Mouse (Mus musculus): ENCODE results near the gene Pkd1l2. TPM values are rescaled to one million over a fixed set of nuclear protein-coding genes. Genes with fewer than 3 reads are reported as not detected.

Gene Pkd1l2
- polyA plus RNA-seq, 2 experiments from 2014 or later = 0.31 to 0.74 TPM

DNA sequence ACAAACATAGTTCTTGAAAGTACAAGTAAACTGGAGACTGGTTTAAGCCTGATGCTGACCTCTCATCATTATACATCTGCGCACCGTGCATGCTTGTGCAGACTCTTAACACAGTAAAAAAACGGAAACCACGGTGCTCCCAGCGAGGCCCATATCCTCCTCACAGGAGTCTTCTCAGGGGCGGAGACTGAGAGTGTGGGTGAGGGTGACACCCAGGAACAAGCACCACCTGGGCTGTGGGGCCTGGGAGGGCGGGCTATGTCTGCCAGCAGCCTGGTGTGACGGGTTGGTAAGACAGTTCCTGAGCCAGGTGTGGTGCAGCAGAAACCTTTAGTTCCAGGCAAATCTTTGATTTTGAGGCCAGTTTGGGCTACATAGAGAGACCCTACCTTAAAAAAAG, 129.8 kb downstream of the Pkd1l2 start:
- peak; percentile 96 for ATAC-seq

DNA sequence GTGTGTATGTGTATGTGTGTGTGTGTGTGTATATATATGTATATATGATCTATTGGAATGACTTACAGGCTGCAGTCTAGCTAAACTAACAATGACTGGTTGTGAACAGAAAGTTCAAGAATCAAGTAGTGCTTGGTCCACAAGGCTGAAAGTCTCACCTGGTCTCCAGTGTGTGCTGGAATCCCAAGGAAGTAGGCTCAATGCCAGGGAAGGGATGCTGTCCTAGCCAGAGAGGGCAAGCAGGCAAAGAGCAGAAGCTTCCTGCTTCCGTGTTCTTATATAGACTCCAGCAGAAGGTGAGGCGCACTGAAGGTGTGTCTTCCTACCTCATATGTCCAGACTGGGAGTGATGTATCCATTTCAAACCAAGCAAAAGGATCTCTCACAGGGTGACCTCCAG, 130.5 kb downstream of the Pkd1l2 start:
- ATAC-seq = no peak

DNA sequence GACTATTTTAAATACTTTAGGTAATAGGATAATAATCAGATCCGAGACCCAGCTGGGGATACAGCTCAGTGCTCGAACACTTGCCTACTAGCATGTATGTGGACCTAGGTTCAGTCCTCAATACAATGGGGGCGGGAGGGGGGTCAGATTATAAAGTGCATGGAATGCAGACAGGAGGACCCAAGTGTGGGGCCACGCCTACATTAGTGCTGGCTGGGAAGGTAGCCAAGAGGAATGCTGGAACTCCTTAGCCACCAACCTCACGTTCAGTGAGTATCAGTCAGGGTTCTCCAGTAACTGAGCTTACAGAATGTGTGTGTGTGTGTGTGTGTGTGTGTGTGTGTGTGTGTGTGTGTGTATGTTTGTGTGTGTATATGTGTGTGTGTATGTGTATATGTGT, 130.9 kb downstream of the Pkd1l2 start:
- no peak for ATAC-seq

DNA sequence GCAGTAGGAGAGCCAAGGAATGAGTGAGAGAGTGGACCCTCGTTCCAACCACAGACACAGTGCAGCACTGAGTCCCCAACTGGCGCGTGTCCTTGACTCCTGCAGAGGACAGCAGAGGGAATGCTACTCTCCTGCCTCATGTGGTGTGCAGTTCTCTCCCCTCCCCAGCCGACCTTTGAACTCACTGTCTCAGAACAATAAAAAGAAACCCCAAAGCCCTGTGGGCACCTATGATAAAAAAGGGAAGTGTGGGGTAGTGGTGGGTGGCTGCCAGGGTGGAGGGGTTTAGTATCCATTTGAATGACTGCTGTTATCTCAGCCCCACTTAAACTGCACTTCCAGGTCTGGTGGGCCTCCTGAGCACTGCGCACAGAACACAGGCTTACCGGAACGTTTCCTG, 134.7 kb downstream of the Pkd1l2 start:
- ATAC-seq = no peak

DNA sequence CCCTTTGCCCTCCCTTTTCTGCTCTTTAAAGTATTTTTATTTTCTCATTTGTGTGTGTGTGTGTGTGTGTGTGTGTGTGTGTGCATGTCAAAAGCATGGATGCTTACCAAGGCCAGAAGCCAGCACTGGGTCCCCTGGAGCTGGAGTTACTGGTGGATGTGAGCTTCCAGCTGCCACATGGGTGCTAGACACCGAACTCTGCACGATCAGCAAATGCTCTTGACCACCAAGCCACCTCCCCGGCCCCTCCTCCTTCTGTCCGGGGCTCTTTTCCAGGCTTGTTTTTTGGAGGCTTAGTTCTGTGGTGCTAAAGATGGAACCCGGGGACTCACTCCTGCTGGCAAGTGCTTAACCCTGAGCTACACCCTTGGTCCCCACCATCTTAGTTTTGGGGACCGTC, 135.4 kb downstream of the Pkd1l2 start:
- ATAC-seq = no peak

DNA sequence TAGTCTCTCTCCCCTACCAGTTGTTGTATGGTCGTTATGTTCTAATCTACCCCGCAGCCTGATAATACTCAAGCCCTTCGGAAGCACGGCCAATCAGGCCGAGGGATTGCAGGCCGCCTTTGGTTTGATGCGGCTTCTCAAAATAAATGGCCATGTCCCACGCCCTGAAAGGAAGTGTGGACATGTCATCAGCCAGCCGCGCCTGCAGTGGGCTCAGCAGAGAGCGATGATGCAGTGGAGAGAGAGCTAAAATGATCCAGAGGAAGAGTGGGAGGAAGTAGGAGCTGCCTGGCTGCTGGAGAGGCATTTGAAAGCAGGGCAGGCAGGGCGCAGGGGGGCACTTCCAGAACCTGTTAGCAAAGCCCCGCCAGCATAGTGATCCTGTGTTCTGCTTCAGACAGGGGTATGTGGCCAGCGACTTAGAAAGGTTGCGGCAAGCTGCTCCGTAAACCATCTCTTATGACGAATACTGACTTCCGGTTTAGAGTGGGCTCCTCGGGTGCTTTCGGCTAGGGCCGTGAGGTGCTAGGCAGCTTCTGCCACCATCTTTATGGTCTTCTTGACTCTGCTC, 135.9 kb downstream of the Pkd1l2 start:
- peak; percentile 57 for ATAC-seq

Other genes starting within 250 kb of the Pkd1l2 start
- 10 to 100 TPM; 34.8 to 43.4 TPM for gene Cmc2, start 161.0 kb downstream of the Pkd1l2 start, polyA plus RNA-seq (2017; shearing (Covaris generic))
- gene Cenpn, start 160.7 kb downstream of the Pkd1l2 start, polyA plus RNA-seq (2017; shearing (Covaris generic)) = 1 to 10 TPM; 7.4 to 8.5 TPM
- 1 to 10 TPM; 7.0 to 9.0 TPM for gene Atmin, start 139.1 kb downstream of the Pkd1l2 start, polyA plus RNA-seq (2017; shearing (Covaris generic))
- gene 1700030J22Rik, start 103.5 kb downstream of the Pkd1l2 start, polyA plus RNA-seq (2017; shearing (Covaris generic)) = not detected
- gene Gcsh, start 88.9 kb downstream of the Pkd1l2 start, polyA plus RNA-seq (2017; shearing (Covaris generic)) = 10 to 100 TPM; 30.8 to 37.3 TPM
- not detected for gene Bco1, start 13.4 kb upstream of the Pkd1l2 start, polyA plus RNA-seq (2017; shearing (Covaris generic))
- gene Gan, start 75.7 kb upstream of the Pkd1l2 start, polyA plus RNA-seq (2017; shearing (Covaris generic)) = 1 to 10 TPM; 2.1 to 2.2 TPM
- 10 to 100 TPM; 24.3 to 32.6 TPM for gene Cmip, start 174.6 kb upstream of the Pkd1l2 start, polyA plus RNA-seq (2017; shearing (Covaris generic))